Mouse (Mus musculus) ovary, postnatal 10 days (tissue): ENCODE measurements around the gene Nlrp9a.
"Not testable (repeated sequence)": the region's sequence is repeated elsewhere in the genome, so short reads cannot be mapped to it uniquely, and the experiment has no call there.

Experiments used
- DNase-seq: peaks from one replicate; pipeline ENCODE4 v3.0.0; 2022; ENCODE audit warnings: low spot score

The Nlrp9a gene

GRCm38 (mm10) chr7:26534723-26535122, at the start of gene Nlrp9a:
Gene Nlrp9a (plus strand): TSS chr7:26535023.
- not testable (repeated sequence) for DNase-seq

DNA sequence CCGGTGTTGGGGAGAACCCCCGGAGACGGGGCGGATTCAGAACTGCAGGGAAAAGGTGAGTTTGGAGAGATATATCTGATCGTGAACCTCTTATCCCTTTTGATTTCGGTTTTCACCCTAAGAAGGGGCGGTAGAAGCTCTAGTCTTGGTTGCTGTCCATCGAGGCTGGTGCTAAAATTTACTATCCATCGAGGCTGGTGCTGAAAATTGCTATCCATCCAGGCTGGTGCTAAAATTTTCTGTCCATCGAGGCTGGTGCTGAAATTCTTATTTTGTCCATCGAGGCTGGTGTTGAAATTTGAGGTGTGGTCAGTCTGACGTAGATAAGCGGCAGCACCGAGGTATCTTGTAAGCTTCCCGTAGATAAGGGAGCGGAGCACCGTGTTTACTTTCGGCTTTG, 45.3 kb upstream of the Nlrp9a start:
- DNase-seq = not testable (repeated sequence)

GRCm38 (mm10) chr7:26589077-26589476, 54.3 kb downstream of the Nlrp9a start:
- no peak for DNase-seq

DNA sequence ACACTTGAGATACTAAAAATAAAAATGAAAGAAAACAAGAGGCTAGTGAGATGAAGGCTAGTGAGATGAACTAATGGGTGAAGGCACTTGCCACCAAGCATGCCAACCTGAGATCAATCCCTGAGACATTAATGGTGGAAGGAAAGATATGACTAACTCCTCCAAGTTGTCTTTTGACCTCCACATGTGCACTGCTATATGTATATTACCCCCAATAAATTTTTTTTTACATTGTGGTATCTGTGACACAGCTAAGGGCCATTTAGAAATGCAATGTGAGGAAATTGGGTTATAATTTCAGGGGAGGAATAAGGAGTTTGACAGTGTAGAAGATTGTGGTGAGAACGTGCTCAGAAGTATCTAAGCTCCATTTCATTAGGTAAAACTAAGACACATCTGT, 55.0 kb downstream of the Nlrp9a start:
- DNase-seq = no peak

GRCm38 (mm10) chr7:26618364-26618763, 83.5 kb downstream of the Nlrp9a start, which contains the start of gene Vmn1r185:
Gene Vmn1r185 (minus strand): TSS chr7:26618464.
- DNase-seq = not testable (repeated sequence)
